Mouse (Mus musculus): ENCODE measurements at regions not wholly inside any gene's neighbourhood (a gene's known extent, or its start where the extent isn't known, plus 50 kb on each side); places are given as distances from the start of the nearest gene placed in this dataset.

DNA sequence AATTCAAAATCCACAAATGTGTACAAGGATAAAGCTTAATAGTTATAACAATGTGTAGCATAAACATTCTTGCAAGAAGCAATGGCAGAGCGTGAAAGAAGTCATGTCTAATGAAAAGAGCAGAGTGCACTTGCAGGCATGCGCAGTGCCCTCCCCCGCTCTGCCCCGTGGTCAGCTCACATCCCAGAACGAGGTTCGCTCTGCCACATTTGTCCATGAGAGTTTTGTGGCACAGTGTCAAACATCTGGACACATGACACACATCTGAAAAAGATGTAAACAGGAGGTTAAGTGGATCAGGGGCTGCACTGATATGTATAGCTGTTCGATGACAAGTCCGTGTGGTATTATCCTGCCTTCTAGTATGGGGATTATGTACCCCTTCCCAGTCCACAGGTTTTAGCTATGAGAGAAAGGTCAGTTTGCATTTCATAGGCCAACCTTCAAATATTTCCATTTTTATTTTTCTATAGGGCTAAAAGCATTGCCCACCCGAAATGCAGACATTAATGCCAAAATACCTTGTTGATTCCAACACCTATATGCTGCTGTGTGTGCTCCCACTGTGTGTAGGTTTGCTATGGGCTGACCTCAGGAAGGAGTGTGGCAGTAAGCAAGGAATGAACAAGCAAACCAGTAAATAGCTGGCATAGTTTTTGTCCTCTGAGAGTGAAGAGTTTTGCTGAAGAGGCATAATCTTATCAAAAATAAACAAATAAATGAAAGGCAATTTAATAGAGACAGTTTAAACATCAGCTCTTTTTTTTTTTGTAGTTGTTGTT, 160.7 kb upstream of the Ccdc54 start:
- TF ChIP-seq CTCF (IDR thresholded peaks at IDR 0.05; ENCODE audit: low read depth, low read length) (no peak), POLR2A (IDR thresholded peaks at IDR 0.05; ENCODE audit: insufficient read depth, low read length) (no peak)
